Mouse (Mus musculus) CH12.LX (cell line): ENCODE data around the gene Pde1b.

Experiments used
- CTCF ChIP-seq, 2 experiments: IDR thresholded peaks in 1 of 2; conservative IDR thresholded peaks in 1 of 2; 2 replicates each; pipeline ENCODE4 v1.5.1; 2011 to 2012; ENCODE audit warnings: low read depth in 2 of 2, low read length in 2 of 2, improper control_type of control experiment in 1 of 2, inconsistent platforms in 1 of 2, mild to moderate bottlenecking in 1 of 2, moderate library complexity in 1 of 2
- E2F4 ChIP-seq: IDR thresholded peaks from 2 replicates; pipeline ENCODE4 v1.6.1; 2011; ENCODE audit warnings: low read depth, low read length, improper control_type of control experiment; ENCODE audit not compliant: insufficient replicate concordance
- HCFC1 ChIP-seq: IDR thresholded peaks from 2 replicates; pipeline ENCODE4 v1.6.1; 2012; ENCODE audit warnings: low read depth, mild to moderate bottlenecking, inconsistent platforms, low read length, improper control_type of control experiment
- MEF2A ChIP-seq: IDR thresholded peaks from 2 replicates; pipeline ENCODE4 v1.6.1; 2014; ENCODE audit warnings: low read depth, mild to moderate bottlenecking, inconsistent platforms, low read length, improper control_type of control experiment, borderline replicate concordance
- NRF1 ChIP-seq: IDR thresholded peaks from 2 replicates; pipeline ENCODE4 v1.6.1; 2014; ENCODE audit warnings: low read depth, mild to moderate bottlenecking, inconsistent platforms, low read length, improper control_type of control experiment, moderate library complexity
- POLR2A ChIP-seq: IDR thresholded peaks from 2 replicates; pipeline ENCODE4 v1.6.1; 2011; ENCODE audit warnings: low read depth, mild to moderate bottlenecking, improper control_type of control experiment, low read length
- SIN3A ChIP-seq: IDR thresholded peaks from 2 replicates; pipeline ENCODE4 v1.6.1; 2012; ENCODE audit warnings: low read length, improper control_type of control experiment, inconsistent platforms
- SMC3 ChIP-seq: IDR thresholded peaks from 2 replicates; pipeline ENCODE4 v1.6.1; 2011; ENCODE audit warnings: low read depth, low read length, improper control_type of control experiment
- USF1 ChIP-seq: IDR thresholded peaks from 2 replicates; pipeline ENCODE4 v1.6.1; 2014; ENCODE audit warnings: low read depth, mild to moderate bottlenecking, inconsistent platforms, low read length, improper control_type of control experiment

DNA sequence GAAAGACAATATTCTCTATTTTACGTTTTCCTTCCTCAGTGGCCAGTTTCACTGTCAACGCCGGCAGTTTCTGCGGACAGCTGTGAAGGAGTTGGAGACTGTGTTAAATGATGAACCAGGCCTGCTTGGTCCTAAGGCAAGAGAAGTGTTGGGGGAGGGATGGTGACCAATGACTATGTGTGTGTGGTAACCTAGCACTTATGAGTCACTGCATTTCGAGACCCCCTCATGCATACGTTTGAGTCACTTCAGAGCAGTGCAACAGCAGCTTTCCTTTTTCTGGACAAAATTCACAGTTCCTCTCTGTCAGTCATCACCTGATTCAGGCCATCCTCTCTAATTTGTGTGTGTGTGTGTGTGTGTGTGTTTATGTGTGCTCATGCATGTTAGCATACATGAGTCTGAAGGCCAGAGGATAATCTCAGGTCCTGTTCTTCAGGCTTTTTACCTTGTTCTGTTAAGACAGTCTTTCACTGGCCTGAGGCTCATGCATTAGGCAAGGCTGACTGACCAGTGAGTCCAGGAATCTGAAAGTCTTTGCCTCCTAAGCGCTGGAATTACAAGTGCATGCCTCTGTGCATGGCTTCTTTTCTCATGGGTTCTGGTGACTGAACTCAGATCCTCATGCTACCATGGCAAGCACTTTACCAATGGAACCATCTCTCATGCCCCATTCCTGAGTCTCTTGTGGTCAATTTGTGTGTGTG lies 31.2 kb upstream of the Pde1b start:
- TF ChIP-seq SMC3 (no peak), MEF2A (no peak), SIN3A (no peak), CTCF (conservative IDR thresholded peaks at IDR 0.05 in 1 of 2, IDR thresholded peaks at IDR 0.05 in 1 of 2; ENCODE audit: low read depth in 2 of 2, low read length in 2 of 2) (no peak), POLR2A (no peak), HCFC1 (no peak), USF1 (no peak), E2F4 (no peak), NRF1 (no peak)
